Comparison of ENCODE assay signal across 8 mouse cellular contexts in the genomic region with DNA sequence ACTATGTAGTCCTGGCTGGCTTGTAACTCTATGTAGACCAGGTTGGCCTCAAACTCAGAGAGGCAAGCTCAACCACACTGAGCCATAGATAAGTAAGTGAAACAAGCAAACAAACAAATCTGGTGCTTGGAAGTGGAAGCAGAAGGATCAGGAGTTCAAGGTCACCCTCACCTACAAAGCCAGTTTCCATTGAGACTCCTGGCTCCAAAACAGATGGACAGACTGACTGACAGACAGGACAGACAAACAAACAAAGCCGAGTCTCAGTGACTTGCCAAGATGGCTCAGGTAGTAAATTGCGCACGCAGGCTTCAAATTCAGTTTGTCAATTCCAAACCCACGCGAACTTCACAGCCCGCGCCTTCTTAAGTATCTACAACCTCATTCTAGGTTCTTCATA. TPM values are rescaled to one million over a fixed set of nuclear protein-coding genes. Genes with fewer than 3 reads are reported as not detected.
DNase-seq lines count a peak whose midpoint lies in the region; ATAC-seq and TF ChIP-seq lines count a peak whose summit lies in the region.

No protein-coding gene starts in this region.

- no peak for TF ChIP-seq EP300 in heart, postnatal 0 days (IDR thresholded peaks at IDR 0.05; ENCODE audit: low read depth)

- H3K9ac ChIP-seq in heart, postnatal 0 days (replicated peaks; ENCODE audit: low read depth, low read length) = peak overlapping the region; percentile 50; the same call in 1 of the 2 replicates
- H3K9ac ChIP-seq in hindbrain, embryonic 11.5 days (ENCODE audit: low read depth, low read length) = peak overlapping the region; percentile 83
- peak overlapping the region; percentile 83; the same call in 1 of the 2 replicates for H3K9ac ChIP-seq in midbrain, embryonic 12.5 days (replicated peaks)

- H3K27ac ChIP-seq in heart, postnatal 0 days (ENCODE audit: low read depth) = no peak overlapping the region
- H3K27ac ChIP-seq in bone marrow, adult 2 months (ENCODE audit: control insufficient read depth, insufficient read depth, low read depth, low read length, poor library complexity) = peak overlapping the region; percentile 86
- peak overlapping the region; percentile 79; the same call in 1 of the 2 replicates for H3K27ac ChIP-seq in hindbrain, embryonic 11.5 days (ENCODE audit: low read depth, low read length)
- peak overlapping the region; percentile 76; the same call in 1 of the 2 replicates for H3K27ac ChIP-seq in midbrain, embryonic 12.5 days (replicated peaks)

- no peak for TF ChIP-seq CTCF in heart, postnatal 0 days (IDR thresholded peaks at IDR 0.05; ENCODE audit: low read depth)
- TF ChIP-seq CTCF in bone marrow, adult 2 months (IDR thresholded peaks at IDR 0.05; ENCODE audit: control insufficient read depth, insufficient read depth, low read length) = no peak

- peak overlapping the region; percentile 71 for H3K4me3 ChIP-seq in heart, postnatal 0 days (ENCODE audit: low read depth, low read length)
- peak overlapping the region; percentile 76 for H3K4me3 ChIP-seq in bone marrow, adult 2 months (replicated peaks; ENCODE audit: control insufficient read depth, low read depth, low read length)
- H3K4me3 ChIP-seq in hindbrain, embryonic 11.5 days (ENCODE audit: low read depth, low read length) = peak overlapping the region; percentile 79
- peak overlapping the region; percentile 82 for H3K4me3 ChIP-seq in midbrain, embryonic 12.5 days

- no peak for ATAC-seq in heart, postnatal 0 days (ENCODE audit: insufficient read depth, low read depth)
- no peak for ATAC-seq in hindbrain, embryonic 11.5 days (ENCODE audit: low FRiP score)
- no peak for ATAC-seq in midbrain, embryonic 12.5 days (ENCODE audit: low FRiP score, low read depth)

- H3K9me3 ChIP-seq in heart, postnatal 0 days (replicated peaks; ENCODE audit: control insufficient read depth, low read length) = no peaks in the 10 kb centered on the region
- H3K9me3 ChIP-seq in hindbrain, embryonic 11.5 days (ENCODE audit: control insufficient read depth, low read length) = no peaks in the 10 kb centered on the region
- H3K9me3 ChIP-seq in midbrain, embryonic 12.5 days = no peaks in the 10 kb centered on the region

- no peaks in the 10 kb centered on the region; the same call in 1 of the 2 replicates for H3K4me1 ChIP-seq in heart, postnatal 0 days (ENCODE audit: control insufficient read depth, insufficient read depth)
- H3K4me1 ChIP-seq in bone marrow, adult 2 months (ENCODE audit: control insufficient read depth, insufficient read depth, low read length) = no peaks in the 10 kb centered on the region
- no peaks in the 10 kb centered on the region for H3K4me1 ChIP-seq in hindbrain, embryonic 11.5 days (replicated peaks; ENCODE audit: control insufficient read depth, insufficient read depth, low read length)
- peaks cover 25% of the 10 kb centered on the region for H3K4me1 ChIP-seq in midbrain, embryonic 12.5 days

- WGBS in heart, postnatal 0 days = 15% methylated on average over 7 of the region's 7 CpGs
- WGBS in bone marrow, adult 2 months = 15% methylated on average over 7 of the region's 7 CpGs
- WGBS in hindbrain, embryonic 11.5 days = 15% methylated on average over 7 of the region's 7 CpGs
- 27% methylated on average over 7 of the region's 7 CpGs for WGBS in midbrain, embryonic 12.5 days

- H3K27me3 ChIP-seq in heart, postnatal 0 days (ENCODE audit: control insufficient read depth, insufficient read depth, low read length) = no peaks in the 10 kb centered on the region
- no peaks in the 10 kb centered on the region for H3K27me3 ChIP-seq in hindbrain, embryonic 11.5 days (ENCODE audit: control insufficient read depth, insufficient read depth, low read length)
- peaks cover 14% of the 10 kb centered on the region for H3K27me3 ChIP-seq in midbrain, embryonic 12.5 days

- no peaks in the 10 kb centered on the region for H3K36me3 ChIP-seq in heart, postnatal 0 days (replicated peaks; ENCODE audit: control insufficient read depth, insufficient read depth, low read length)
- H3K36me3 ChIP-seq in hindbrain, embryonic 11.5 days (ENCODE audit: control insufficient read depth, insufficient read depth, low read length) = no peaks in the 10 kb centered on the region
- H3K36me3 ChIP-seq in midbrain, embryonic 12.5 days = no peaks in the 10 kb centered on the region

- no peak for TF ChIP-seq POLR2A in bone marrow, adult 2 months (IDR thresholded peaks at IDR 0.05; ENCODE audit: borderline replicate concordance, control insufficient read depth, low read depth, low read length)

- no peak for DNase-seq in heart, postnatal 0 days (ENCODE audit: low spot score)
- no peak for DNase-seq in heart, adult 9 months (ENCODE audit: low spot score in 2 of 2)
- no peak for DNase-seq in hindbrain, embryonic 11.5 days (ENCODE audit: low spot score)
- no peak for DNase-seq in right cerebral cortex, postnatal 4 days
- no peak for DNase-seq in thymus, postnatal 36 days
- no peak for DNase-seq in cerebellum, postnatal 10 days

- H3K4me2 ChIP-seq in heart, postnatal 0 days (ENCODE audit: low read depth, low read length) = peak overlapping the region; percentile 71
- H3K4me2 ChIP-seq in hindbrain, embryonic 11.5 days (replicated peaks; ENCODE audit: low read depth, low read length) = peak overlapping the region; percentile 91
- peak overlapping the region; percentile 89 for H3K4me2 ChIP-seq in midbrain, embryonic 12.5 days (replicated peaks)

RNA-seq across cellular contexts. Expression of gene Fam234b, which starts 0.3 kb away (rescaled TPM):
- total RNA-seq in heart, postnatal 0 days (2014; rRNA removed; ENCODE audit: low replicate concordance) = 3.7 and 4.3 TPM in 2 replicates
- polyA plus RNA-seq in heart, postnatal 0 days (2015; fragmentation: Nextera tagmentation; extraction: Ambion mirVana) = 4.5 and 4.8 TPM in 2 replicates
- 28.7 and 38.2 TPM in 2 replicates for polyA plus RNA-seq in bone marrow, adult 2 months (2011; ENCODE audit: insufficient read depth, insufficient read length, low replicate concordance, missing spikeins)
- 32.5 and 34.2 TPM in 2 replicates for polyA plus RNA-seq in hindbrain, embryonic 11.5 days (2014; fragmentation: Nextera tagmentation; extraction: Ambion mirVana)
- 39.0 and 43.6 TPM in 2 replicates for polyA plus RNA-seq in midbrain, embryonic 12.5 days (2016; fragmentation: Nextera tagmentation; extraction: Ambion mirVana)

RNA-seq across cellular contexts. Expression of gene Hebp1, which starts 0.4 kb away (rescaled TPM):
- total RNA-seq in heart, postnatal 0 days (2014; rRNA removed; ENCODE audit: low replicate concordance) = 8.8 and 35.5 TPM in 2 replicates
- 10.9 and 11.0 TPM in 2 replicates for polyA plus RNA-seq in heart, postnatal 0 days (2015; fragmentation: Nextera tagmentation; extraction: Ambion mirVana)
- polyA plus RNA-seq in bone marrow, adult 2 months (2011; ENCODE audit: insufficient read depth, insufficient read length, low replicate concordance, missing spikeins) = 103 and 178 TPM in 2 replicates
- polyA plus RNA-seq in hindbrain, embryonic 11.5 days (2014; fragmentation: Nextera tagmentation; extraction: Ambion mirVana) = 2.6 and 4.1 TPM in 2 replicates
- 2.3 and 4.0 TPM in 2 replicates for polyA plus RNA-seq in midbrain, embryonic 12.5 days (2016; fragmentation: Nextera tagmentation; extraction: Ambion mirVana)

RNA-seq across cellular contexts. Expression of gene Gsg1, which starts 56.7 kb away (rescaled TPM):
- 0.19 TPM in 1 of 2 replicates, not detected in the other for total RNA-seq in heart, postnatal 0 days (2014; rRNA removed; ENCODE audit: low replicate concordance)
- polyA plus RNA-seq in heart, postnatal 0 days (2015; fragmentation: Nextera tagmentation; extraction: Ambion mirVana) = 1.1 and 1.3 TPM in 2 replicates
- not detected in 2 replicates for polyA plus RNA-seq in bone marrow, adult 2 months (2011; ENCODE audit: insufficient read depth, insufficient read length, low replicate concordance, missing spikeins)
- 0.32 and 0.66 TPM in 2 replicates for polyA plus RNA-seq in hindbrain, embryonic 11.5 days (2014; fragmentation: Nextera tagmentation; extraction: Ambion mirVana)
- polyA plus RNA-seq in midbrain, embryonic 12.5 days (2016; fragmentation: Nextera tagmentation; extraction: Ambion mirVana) = 0.24 and 0.45 TPM in 2 replicates
